Mouse (Mus musculus): Measurements from ENCODE around the gene Top2b. TPM values are rescaled to one million over a fixed set of nuclear protein-coding genes. Genes with fewer than 3 reads are reported as not detected.

Gene Top2b
- polyA plus RNA-seq, 1 experiment from 2014 or later, result 159 TPM

DNA sequence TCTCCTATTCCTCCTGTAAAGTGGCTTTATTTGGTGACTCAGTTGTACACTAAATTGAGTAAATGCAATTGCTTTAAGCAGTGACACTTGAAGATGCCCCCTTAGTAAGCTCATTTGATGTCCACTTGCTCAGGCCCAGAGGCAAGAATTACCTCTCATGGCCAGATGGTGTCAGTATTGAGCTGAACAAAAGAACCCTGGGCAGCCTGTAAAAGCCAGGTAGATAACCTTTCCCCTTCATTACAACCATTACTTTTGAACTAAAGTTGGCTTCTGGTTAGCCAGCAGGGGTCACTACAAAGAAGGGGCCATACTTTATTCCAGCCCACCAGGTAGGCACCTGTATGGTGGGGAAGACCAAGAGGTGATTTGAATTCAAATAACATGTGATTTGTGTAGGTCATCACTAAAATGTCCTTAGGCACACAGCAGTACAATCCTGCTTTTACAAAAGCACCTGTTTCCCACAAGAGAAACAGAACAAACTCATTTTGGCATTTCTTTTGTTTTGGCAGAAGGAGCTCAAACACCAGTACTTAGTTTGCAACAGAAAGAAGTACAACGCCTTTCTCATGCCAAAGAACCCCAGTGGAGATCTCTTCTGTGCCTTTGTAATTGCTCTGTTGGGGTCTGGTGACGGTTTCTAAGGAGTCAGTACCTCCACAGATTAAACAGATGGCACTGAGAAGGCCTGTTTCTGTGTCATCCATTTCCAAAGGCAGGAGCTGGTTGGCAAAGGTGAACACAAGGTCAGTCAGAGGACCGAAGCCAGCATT lies 69.6 kb downstream of the Top2b start:
- 56% methylated on average over 3 of the region's 3 CpGs for WGBS
- H3K9ac ChIP-seq (ENCODE audit: low read length), result no peak overlapping the region
- H3K4me2 ChIP-seq, result no peak overlapping the region
- no peaks in the 10 kb centered on the region for H3K4me1 ChIP-seq (ENCODE audit: control insufficient read depth, insufficient read depth, low read length)
- no peaks in the 10 kb centered on the region for H3K9me3 ChIP-seq (ENCODE audit: control insufficient read depth, low read length)
- no peak overlapping the region for H3K4me3 ChIP-seq (ENCODE audit: low read depth, low read length)
- H3K27me3 ChIP-seq (ENCODE audit: control insufficient read depth, insufficient read depth, low read length), result no peaks in the 10 kb centered on the region
- DNase-seq (ENCODE audit: low spot score, missing footprints), result peak; percentile 93
- peak; percentile 41; the same call in 1 of the 2 replicates for ATAC-seq (ENCODE audit: low FRiP score)
- H3K27ac ChIP-seq (ENCODE audit: low read depth, low read length), result no peak overlapping the region
- H3K36me3 ChIP-seq (ENCODE audit: control insufficient read depth, insufficient read depth, low read length), result peaks cover 5% of the 10 kb centered on the region

DNA sequence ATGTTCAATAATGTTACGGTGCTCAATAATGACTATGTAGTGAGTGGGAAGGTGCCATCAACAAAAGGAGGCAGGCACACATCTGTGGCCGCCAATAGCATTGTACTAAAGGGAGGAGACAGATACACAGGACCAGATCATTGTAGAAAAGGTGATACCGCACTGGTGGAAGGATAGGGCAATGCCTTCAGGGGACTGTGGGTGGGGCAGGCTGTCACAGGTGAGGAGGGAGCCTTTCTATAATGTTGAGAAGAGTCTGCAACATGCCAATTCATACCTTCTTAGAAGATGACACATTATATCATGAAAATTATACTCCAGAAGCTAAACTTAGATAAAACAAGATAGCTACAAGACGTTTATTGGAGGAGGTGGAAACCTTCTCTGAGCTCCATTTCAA lies 72.4 kb downstream of the Top2b start:
- ATAC-seq (ENCODE audit: low FRiP score), result no peak
- DNase-seq (ENCODE audit: low spot score, missing footprints), result peak; percentile 77
- Histone ChIP-seq H3K36me3 (ENCODE audit: control insufficient read depth, insufficient read depth, low read length) (no peaks in the 10 kb centered on the region), H3K27ac (ENCODE audit: low read depth, low read length) (no peak overlapping the region), H3K4me1 (ENCODE audit: control insufficient read depth, insufficient read depth, low read length) (no peaks in the 10 kb centered on the region), H3K9me3 (ENCODE audit: control insufficient read depth, low read length) (no peaks in the 10 kb centered on the region), H3K9ac (ENCODE audit: low read length) (no peak overlapping the region), H3K4me3 (ENCODE audit: low read depth, low read length) (no peak overlapping the region), H3K4me2 (no peak overlapping the region), H3K27me3 (ENCODE audit: control insufficient read depth, insufficient read depth, low read length) (no peaks in the 10 kb centered on the region)
- 97% methylated on average over 4 of the region's 4 CpGs for WGBS

DNA sequence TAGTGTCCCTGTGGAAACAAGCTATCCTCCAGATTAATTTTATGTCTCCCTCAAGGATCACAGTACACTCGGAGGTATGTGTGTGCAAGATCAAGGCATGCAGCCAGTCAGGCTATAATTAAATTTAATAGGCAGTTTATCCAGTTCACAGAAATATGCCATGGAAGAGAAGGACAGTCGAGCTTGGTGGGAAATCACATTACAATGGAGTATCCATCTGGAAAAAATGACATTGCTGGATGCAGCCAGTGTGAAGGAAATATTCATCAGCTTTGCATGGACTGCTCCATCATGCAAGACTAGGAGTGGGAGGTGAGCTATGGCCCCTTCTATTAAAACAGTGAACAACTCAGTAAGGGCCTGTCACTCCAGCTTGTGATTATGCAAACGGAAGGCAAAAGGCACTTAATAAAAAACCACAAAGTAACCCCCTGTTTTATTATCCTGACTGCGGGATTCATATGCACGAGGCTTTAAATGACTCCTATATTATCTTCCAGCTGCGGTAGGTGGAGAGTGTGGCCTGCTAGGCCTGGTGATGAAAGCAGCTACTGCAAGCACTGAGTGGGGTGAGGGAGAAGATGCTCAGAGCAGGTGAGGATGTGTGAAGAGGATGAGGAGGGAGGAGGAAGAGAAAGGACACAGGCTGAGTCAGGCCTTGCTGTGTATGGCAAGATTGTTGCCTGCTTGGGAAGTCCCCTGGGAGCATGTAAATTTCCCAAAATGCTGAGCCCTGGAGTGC lies 74.6 kb downstream of the Top2b start:
- no peak for ATAC-seq (ENCODE audit: low FRiP score)
- no peak overlapping the region for H3K4me3 ChIP-seq (ENCODE audit: low read depth, low read length)
- no peaks in the 10 kb centered on the region for H3K4me1 ChIP-seq (ENCODE audit: control insufficient read depth, insufficient read depth, low read length)
- no peak overlapping the region for H3K4me2 ChIP-seq
- no peak overlapping the region for H3K9ac ChIP-seq (ENCODE audit: low read length)
- DNase-seq (ENCODE audit: low spot score, missing footprints), result no peak
- WGBS, result 87% methylated on average over 6 of the region's 6 CpGs
- H3K27me3 ChIP-seq (ENCODE audit: control insufficient read depth, insufficient read depth, low read length), result no peaks in the 10 kb centered on the region
- no peak overlapping the region for H3K27ac ChIP-seq (ENCODE audit: low read depth, low read length)
- H3K36me3 ChIP-seq (ENCODE audit: control insufficient read depth, insufficient read depth, low read length), result no peaks in the 10 kb centered on the region
- no peaks in the 10 kb centered on the region for H3K9me3 ChIP-seq (ENCODE audit: control insufficient read depth, low read length)

DNA sequence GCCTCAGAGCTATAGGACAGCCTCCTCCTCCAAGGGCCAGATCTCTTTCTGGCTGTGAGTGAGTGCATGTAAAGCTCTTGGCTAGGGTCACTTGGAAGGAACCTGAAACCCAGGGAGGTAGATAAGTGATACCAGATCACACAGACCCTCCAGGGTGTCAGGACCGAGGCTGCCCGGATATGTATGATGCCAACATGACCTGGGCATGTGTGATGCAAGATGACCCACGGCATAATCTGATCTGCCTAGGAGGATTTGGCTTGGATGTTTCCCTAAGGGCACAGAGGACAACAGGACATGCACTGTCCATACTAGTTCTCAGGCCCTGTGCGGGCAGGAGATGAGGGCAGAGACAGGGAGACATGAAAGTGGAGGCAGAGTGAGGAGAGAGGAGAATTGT lies 79.9 kb downstream of the Top2b start:
- H3K27me3 ChIP-seq (ENCODE audit: control insufficient read depth, insufficient read depth, low read length), result no peaks in the 10 kb centered on the region
- no peak overlapping the region for H3K9ac ChIP-seq (ENCODE audit: low read length)
- H3K36me3 ChIP-seq (ENCODE audit: control insufficient read depth, insufficient read depth, low read length), result no peaks in the 10 kb centered on the region
- H3K27ac ChIP-seq (ENCODE audit: low read depth, low read length), result no peak overlapping the region
- H3K4me2 ChIP-seq, result no peak overlapping the region
- no peak for DNase-seq (ENCODE audit: low spot score, missing footprints)
- H3K9me3 ChIP-seq (ENCODE audit: control insufficient read depth, low read length), result no peaks in the 10 kb centered on the region
- no peak for ATAC-seq (ENCODE audit: low FRiP score)
- H3K4me3 ChIP-seq (ENCODE audit: low read depth, low read length), result no peak overlapping the region
- 81% methylated on average over 4 of the region's 4 CpGs for WGBS
- no peaks in the 10 kb centered on the region for H3K4me1 ChIP-seq (ENCODE audit: control insufficient read depth, insufficient read depth, low read length)

DNA sequence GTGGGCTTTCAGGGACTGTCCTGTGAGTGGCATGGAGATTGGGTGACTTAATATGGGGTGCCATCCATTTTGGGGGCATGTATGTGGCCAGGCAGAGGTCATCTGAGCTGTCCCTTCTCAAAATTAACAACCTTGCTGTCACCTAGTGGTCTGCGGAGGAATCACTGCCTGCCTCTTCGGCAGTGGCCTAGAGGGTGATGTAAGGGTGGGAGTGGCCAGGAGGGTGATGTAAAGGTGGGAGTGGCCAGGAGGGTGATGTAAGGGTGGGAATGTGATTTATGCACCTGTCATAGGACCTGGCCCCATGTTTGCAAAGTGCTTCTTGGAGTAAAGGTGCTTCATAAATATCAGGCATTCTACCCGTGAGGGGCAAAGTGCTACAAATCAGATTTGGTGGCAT lies 82.6 kb downstream of the Top2b start:
- H3K9ac ChIP-seq (ENCODE audit: low read length), result no peak overlapping the region
- H3K27me3 ChIP-seq (ENCODE audit: control insufficient read depth, insufficient read depth, low read length), result no peaks in the 10 kb centered on the region
- ATAC-seq (ENCODE audit: low FRiP score) (peak; percentile 79), DNase-seq (ENCODE audit: low spot score, missing footprints) (peak; percentile 89)
- no peaks in the 10 kb centered on the region for H3K36me3 ChIP-seq (ENCODE audit: control insufficient read depth, insufficient read depth, low read length)
- H3K4me1 ChIP-seq (ENCODE audit: control insufficient read depth, insufficient read depth, low read length), result no peaks in the 10 kb centered on the region
- 42% methylated on average over 3 of the region's 3 CpGs for WGBS
- H3K27ac ChIP-seq (ENCODE audit: low read depth, low read length), result no peak overlapping the region
- no peak overlapping the region for H3K4me3 ChIP-seq (ENCODE audit: low read depth, low read length)
- no peaks in the 10 kb centered on the region for H3K9me3 ChIP-seq (ENCODE audit: control insufficient read depth, low read length)
- H3K4me2 ChIP-seq, result no peak overlapping the region

DNA sequence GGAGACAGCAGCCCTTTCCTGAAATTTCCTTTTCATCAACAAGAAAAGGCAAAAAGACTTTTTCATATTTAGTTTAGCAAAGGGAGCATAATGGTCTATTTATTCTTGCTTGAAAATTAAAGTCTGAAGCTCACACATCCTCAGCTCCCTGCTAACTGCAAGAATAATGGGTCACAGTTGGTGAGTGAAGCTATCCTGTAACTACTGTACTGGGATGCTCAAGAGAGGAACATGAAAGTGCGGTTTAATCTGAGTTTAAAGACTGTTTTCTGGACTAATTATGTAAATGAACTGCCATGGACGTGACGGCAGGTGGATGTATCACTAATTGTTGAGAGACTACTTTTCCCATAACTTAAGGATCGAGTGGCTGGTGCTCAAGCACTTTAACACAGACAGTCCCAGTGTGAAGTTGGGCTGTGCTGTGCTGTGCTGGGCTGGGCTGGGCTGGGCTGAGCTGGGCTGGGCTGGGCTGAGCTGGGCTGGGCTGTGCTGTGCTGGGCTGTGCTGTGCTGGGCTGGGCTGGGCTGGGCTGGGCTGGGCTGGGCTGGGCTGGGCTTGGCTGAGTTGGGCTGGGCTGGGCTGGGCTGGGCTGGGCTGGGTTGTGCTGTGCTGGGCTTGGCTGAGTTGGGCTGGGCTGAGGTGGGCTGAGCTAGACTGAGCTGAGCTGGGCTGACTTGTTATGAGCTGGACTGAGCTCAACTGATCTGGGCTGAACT lies 83.4 kb downstream of the Top2b start:
- DNase-seq (ENCODE audit: low spot score, missing footprints), result no peak
- no peaks in the 10 kb centered on the region for H3K9me3 ChIP-seq (ENCODE audit: control insufficient read depth, low read length)
- ATAC-seq (ENCODE audit: low FRiP score), result peak; percentile 74
- no peak overlapping the region for H3K4me3 ChIP-seq (ENCODE audit: low read depth, low read length)
- H3K36me3 ChIP-seq (ENCODE audit: control insufficient read depth, insufficient read depth, low read length), result no peaks in the 10 kb centered on the region
- H3K27ac ChIP-seq (ENCODE audit: low read depth, low read length), result no peak overlapping the region
- H3K4me2 ChIP-seq, result no peak overlapping the region
- no peaks in the 10 kb centered on the region for H3K4me1 ChIP-seq (ENCODE audit: control insufficient read depth, insufficient read depth, low read length)
- no peak overlapping the region for H3K9ac ChIP-seq (ENCODE audit: low read length)
- H3K27me3 ChIP-seq (ENCODE audit: control insufficient read depth, insufficient read depth, low read length), result no peaks in the 10 kb centered on the region
- 67% methylated on average over 4 of the region's 4 CpGs for WGBS

DNA sequence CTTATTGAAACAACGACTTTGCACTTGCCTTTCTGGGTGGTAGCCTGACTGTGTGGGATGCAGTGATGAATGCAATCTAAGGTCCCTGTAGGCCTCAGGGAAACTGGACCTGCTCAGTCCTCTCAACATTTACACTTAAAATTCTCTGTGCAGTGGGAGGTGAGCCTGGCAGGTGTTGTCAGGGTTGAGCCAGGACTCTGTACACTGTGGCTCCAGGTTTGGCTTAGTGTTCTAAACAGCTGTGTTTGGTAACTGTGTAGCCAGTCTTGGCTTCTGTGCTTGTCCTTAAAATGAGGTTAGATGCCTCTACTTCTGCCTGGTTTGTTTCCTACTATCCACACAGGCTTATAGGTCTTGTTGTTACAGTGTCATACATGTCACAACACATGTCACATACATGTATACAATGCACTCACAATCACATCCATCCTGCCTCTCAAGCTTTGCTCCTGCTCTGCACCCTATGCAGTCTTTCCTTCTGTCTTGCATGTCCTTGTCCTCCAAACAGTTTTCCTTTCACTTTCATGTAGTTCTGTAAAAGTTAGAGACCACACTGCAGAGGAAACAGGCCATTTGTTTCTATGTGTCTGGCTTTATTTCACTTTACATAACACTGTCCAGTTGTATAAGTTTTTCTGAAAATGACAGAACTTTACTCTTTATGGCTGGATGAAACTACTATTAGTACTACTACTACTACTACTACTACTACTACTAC lies 113.8 kb downstream of the Top2b start:
- no peaks in the 10 kb centered on the region for H3K9me3 ChIP-seq (ENCODE audit: control insufficient read depth, low read length)
- 100% methylated on average over 1 of the region's 1 CpGs for WGBS

DNA sequence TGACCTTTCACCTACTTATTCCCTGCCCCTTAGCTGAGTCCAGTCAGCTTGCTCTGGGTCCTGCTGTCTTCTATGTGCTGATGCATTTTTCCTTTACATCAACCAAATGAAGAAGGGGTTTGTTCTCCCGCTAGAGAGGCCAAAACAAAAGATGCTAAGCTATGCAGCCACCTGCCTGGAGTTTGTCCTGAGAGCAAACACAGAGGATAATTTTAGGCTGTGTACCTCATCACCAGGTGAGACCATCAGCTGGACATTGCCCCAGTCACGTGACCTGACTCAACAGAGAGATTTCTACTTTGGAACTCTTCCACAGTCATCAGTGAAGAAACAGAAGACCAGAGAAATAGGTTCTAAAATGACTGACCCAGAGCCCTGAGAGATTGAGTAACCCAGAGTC lies 114.5 kb downstream of the Top2b start:
- Histone ChIP-seq H3K4me2 (no peak overlapping the region), H3K27me3 (ENCODE audit: control insufficient read depth, insufficient read depth, low read length) (no peaks in the 10 kb centered on the region), H3K27ac (ENCODE audit: low read depth, low read length) (no peak overlapping the region), H3K9ac (ENCODE audit: low read length) (no peak overlapping the region), H3K4me1 (ENCODE audit: control insufficient read depth, insufficient read depth, low read length) (no peaks in the 10 kb centered on the region), H3K36me3 (ENCODE audit: control insufficient read depth, insufficient read depth, low read length) (no peaks in the 10 kb centered on the region), H3K4me3 (ENCODE audit: low read depth, low read length) (no peak overlapping the region), H3K9me3 (ENCODE audit: control insufficient read depth, low read length) (no peaks in the 10 kb centered on the region)
- no peak for DNase-seq (ENCODE audit: low spot score, missing footprints)
- 90% methylated on average over 2 of the region's 2 CpGs for WGBS
- ATAC-seq (ENCODE audit: low FRiP score), result no peak

More for the DNA sequence above, 113.8 kb downstream of the Top2b start:
- no peak overlapping the region for H3K4me2 ChIP-seq
- no peaks in the 10 kb centered on the region for H3K27me3 ChIP-seq (ENCODE audit: control insufficient read depth, insufficient read depth, low read length)
- no peak overlapping the region for H3K9ac ChIP-seq (ENCODE audit: low read length)
- no peak overlapping the region for H3K4me3 ChIP-seq (ENCODE audit: low read depth, low read length)
- ATAC-seq (ENCODE audit: low FRiP score) (no peak), DNase-seq (ENCODE audit: low spot score, missing footprints) (no peak)
- no peak overlapping the region for H3K27ac ChIP-seq (ENCODE audit: low read depth, low read length)
- H3K36me3 ChIP-seq (ENCODE audit: control insufficient read depth, insufficient read depth, low read length), result no peaks in the 10 kb centered on the region
- no peaks in the 10 kb centered on the region for H3K4me1 ChIP-seq (ENCODE audit: control insufficient read depth, insufficient read depth, low read length)

Measured in midbrain, embryonic 11.5 days (tissue).